In genomic region chrX:139783045-139783422, GRCm38 (mm10) we compare ENCODE assay signal across 11 mouse cellular contexts. TPM values are rescaled to one million over a fixed set of nuclear protein-coding genes. Genes with fewer than 3 reads are reported as not detected.
DNase-seq lines count a peak whose midpoint lies in the region; TF ChIP-seq lines count a peak whose summit lies in the region.
"Had no signal": no experiment of that assay in that cellular context is flagged by ENCODE, and none has a peak within 500 bp of the region (broad histone marks: within the 10 kb centered on the region; RNA-seq: fewer than 3 reads in every experiment).

No protein-coding gene starts in this region.

- H3K27ac ChIP-seq in gastrocnemius, adult 2 months, result no peak overlapping the region
- H3K27ac ChIP-seq: hindbrain, embryonic 12.5 days had no signal

- no peak overlapping the region for H3K4me3 ChIP-seq in gastrocnemius, adult 2 months
- H3K4me3 ChIP-seq: hindbrain, embryonic 12.5 days had no signal

- peak; percentile 37 for DNase-seq in heart, postnatal 4 days
- DNase-seq in heart, postnatal 25 days (ENCODE audit: low spot score), result no peak
- DNase-seq in testis, postnatal 10 days (ENCODE audit: low spot score), result peak; percentile 38
- DNase-seq in testis, postnatal 14 days (ENCODE audit: low spot score), result no peak
- peak; percentile 72 for DNase-seq in gastrocnemius, adult 2 months
- DNase-seq in cerebellum, postnatal 14 days, result no peak
- DNase-seq in B cell, adult 2 months, result no peak
- DNase-seq in left cerebral cortex, postnatal 25 days (ENCODE audit: low spot score in 2 of 2), result no peak

- intact Hi-C loops in heart, postnatal 25 days (cut with DNase I), result no loop called here
- intact Hi-C loops in gastrocnemius, adult 2 months (cut with DNase I), result no loop called here
- intact Hi-C loops in left cerebral cortex, postnatal 25 days (cut with DNase I), result no loop called here

- TF ChIP-seq CTCF in gastrocnemius, adult 2 months (IDR thresholded peaks at IDR 0.05), result no peak

RNA-seq across cellular contexts. Expression of gene Ripply1, which starts 0.9 kb away (rescaled TPM):
- not detected for total RNA-seq in heart, postnatal 4 days (2021)
- not detected for total RNA-seq in heart, postnatal 25 days (2021)
- total RNA-seq in gastrocnemius, adult 2 months (2021), result not detected
- total RNA-seq in left cerebral cortex, postnatal 25 days (2021), result not detected
- total RNA-seq: G1E; left cerebral cortex, adult 8-10 months had no signal

RNA-seq across cellular contexts. Expression of gene Cldn2, which starts 17.6 kb away (rescaled TPM):
- not detected for total RNA-seq in heart, postnatal 4 days (2021)
- total RNA-seq in heart, postnatal 25 days (2021), result not detected
- not detected for total RNA-seq in gastrocnemius, adult 2 months (2021)
- total RNA-seq in left cerebral cortex, postnatal 25 days (2021), result 1 to 10 TPM in 1 of 2 experiments, under 1 TPM in 1; 0.78 to 1.6 TPM

Comparison
In these comparisons a context has a peak if more than half of its experiments do, and no peak if none do; other contexts are left out.
1. DNase-seq: peak in heart, postnatal 4 days (single experiment), testis, postnatal 10 days (single experiment) and gastrocnemius, adult 2 months (single experiment); none in heart, postnatal 25 days (single experiment), testis, postnatal 14 days (single experiment), cerebellum, postnatal 14 days (0 of 2), B cell, adult 2 months (0 of 2) and left cerebral cortex, postnatal 25 days (0 of 2).